Mouse (Mus musculus) Patski (cell line): Measurements from ENCODE around the gene Rab8b. TPM values are rescaled to one million over a fixed set of nuclear protein-coding genes. Genes with fewer than 3 reads are reported as not detected.
"Not testable (repeated sequence)": the region's sequence is repeated elsewhere in the genome, so short reads cannot be mapped to it uniquely, and the experiment has no call there.

Source experiments
- ATAC-seq: fragments of 100-300 bp; one replicate; pipeline ENCODE4 v1.8.0; 2021
- CTCF ChIA-PET: fragments of 350-600 bp; sonication (Branson Sonifier 250); formaldehyde crosslinking; loops from one replicate; lab custom pipeline; 2022; ENCODE audit warnings: inconsistent platforms; lab: Charles Lee
- POLR2A ChIA-PET: fragments of 350-600 bp; sonication (Branson Sonifier 250); formaldehyde crosslinking; loops from one replicate; lab custom pipeline; 2022; ENCODE audit warnings: antibody characterized with exemption, inconsistent platforms; lab: Charles Lee
- DNase-seq: peaks from one replicate; pipeline ENCODE4 v3.0.0-alpha.2; 2011; ENCODE audit warnings: low read depth, low spot score
- H3K27me3 ChIP-seq: fragments of 371-371 bp; one replicate; pipeline ENCODE4 v1.5.1; 2021
- CTCF ChIP-seq: fragments of 100-300 bp; IDR thresholded peaks from one replicate; pipeline ENCODE4 v1.5.1; 2021
- in situ Hi-C: fragments of 300-500 bp; cut with MboI; formaldehyde crosslinking; loops from 3 replicates; pipeline ENCODE4 v1.11.1; 2018; ENCODE audit warnings: low pct_unique_long_range_greater_than_20kb, mixed read lengths
- polyA plus RNA-seq: library from polyadenylated mRNA; unstranded; gene quantifications from one replicate; pipeline ENCODE4 v1.2.3, GENCODE M21; 2021

Gene Rab8b
- polyA plus RNA-seq, 1 experiment from 2014 or later, result 21.8 TPM

GRCm38 (mm10) chr9:66879486-66879885 lies 40.0 kb downstream of the Rab8b start:
- no peaks in the 10 kb centered on the region for H3K27me3 ChIP-seq
- ChIA-PET CTCF (interaction anchor here (1.6 kb wide), 1 partner anchor 21 kb away, joined by 3 read pairs; no protein-coding TSS in a partner anchor), POLR2A (no interaction called here)
- ATAC-seq, result no peak
- in situ Hi-C loops, result no loop called here
- no peak for DNase-seq
- TF ChIP-seq CTCF, result no peak

GRCm38 (mm10) chr9:66878899-66879298 lies 40.6 kb downstream of the Rab8b start:
- in situ Hi-C loops, result no loop called here
- CTCF ChIA-PET, result interaction anchor here (1.6 kb wide), 1 partner anchor 21 kb away, joined by 3 read pairs; no protein-coding TSS in a partner anchor
- POLR2A ChIA-PET, result no interaction called here
- TF ChIP-seq CTCF, result no peak
- H3K27me3 ChIP-seq, result no peaks in the 10 kb centered on the region
- DNase-seq (no peak), ATAC-seq (no peak)

GRCm38 (mm10) chr9:66876577-66876976 lies 42.9 kb downstream of the Rab8b start:
- ChIA-PET CTCF (interaction anchor here (2.2 kb wide), 1 partner anchor 8 kb away, joined by 7 read pairs; no protein-coding TSS in a partner anchor), POLR2A (no interaction called here)
- in situ Hi-C loops, result no loop called here
- no peaks in the 10 kb centered on the region for H3K27me3 ChIP-seq
- no peak for DNase-seq
- ATAC-seq, result no peak
- TF ChIP-seq CTCF, result no peak

GRCm38 (mm10) chr9:66874297-66874696 lies 45.2 kb downstream of the Rab8b start:
- H3K27me3 ChIP-seq, result no peaks in the 10 kb centered on the region
- no peak for TF ChIP-seq CTCF
- CTCF ChIA-PET, result no interaction called here
- DNase-seq (no peak), ATAC-seq (no peak)
- POLR2A ChIA-PET, result no interaction called here
- in situ Hi-C loops, result no loop called here

DNA sequence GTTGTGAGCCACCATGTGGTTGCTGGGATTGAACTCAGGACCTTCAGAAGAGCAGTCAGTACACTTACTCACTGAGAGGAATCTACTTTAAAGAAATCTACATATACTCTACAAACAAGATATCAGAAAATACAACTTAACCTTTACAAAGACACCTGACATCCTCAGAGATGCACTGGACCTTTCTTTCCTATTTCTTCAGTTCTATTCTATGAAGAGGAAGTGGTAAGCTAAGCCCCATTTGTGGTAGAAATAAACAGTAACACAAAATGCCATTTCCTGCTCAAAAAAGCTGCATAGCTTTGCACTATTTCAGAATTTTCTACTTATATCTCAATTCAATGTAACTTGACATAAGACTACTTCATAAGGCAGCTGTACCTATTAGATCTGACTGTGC lies 46.0 kb downstream of the Rab8b start:
- in situ Hi-C loops, result no loop called here
- DNase-seq (no peak), ATAC-seq (no peak)
- no peak for TF ChIP-seq CTCF
- no peaks in the 10 kb centered on the region for H3K27me3 ChIP-seq
- POLR2A ChIA-PET, result no interaction called here
- CTCF ChIA-PET, result no interaction called here

DNA sequence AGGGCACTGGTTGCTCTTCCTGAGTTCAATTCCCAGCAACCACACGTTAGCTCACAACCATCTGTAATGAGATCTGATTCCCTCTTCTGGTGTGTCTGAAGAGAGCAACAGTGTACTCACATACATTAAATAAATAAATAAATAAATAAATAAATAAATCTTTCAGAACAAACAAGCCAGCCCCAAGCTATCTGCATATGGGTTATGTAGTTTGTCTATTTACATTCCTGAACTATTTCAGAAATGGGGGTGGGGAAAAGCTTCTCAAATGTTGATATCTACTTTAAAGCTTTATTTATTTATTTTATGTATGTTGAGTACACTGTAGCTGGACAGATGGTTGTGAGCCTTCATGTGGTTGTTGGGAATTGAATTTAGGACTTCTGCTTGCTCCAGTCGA lies 46.5 kb downstream of the Rab8b start:
- H3K27me3 ChIP-seq, DNase-seq, POLR2A ChIA-PET, ATAC-seq, CTCF ChIA-PET, in situ Hi-C loops: not testable (repeated sequence)

- ChIA-PET POLR2A (no interaction called here), CTCF (no interaction called here)
- TF ChIP-seq CTCF, result no peak
- H3K27me3 ChIP-seq, result no peaks in the 10 kb centered on the region
- in situ Hi-C loops, result no loop called here
- ATAC-seq, result no peak
- no peak for DNase-seq
These were observed 47.3 kb downstream of the Rab8b start for GRCm38 (mm10) chr9:66872015-66872727.

DNA sequence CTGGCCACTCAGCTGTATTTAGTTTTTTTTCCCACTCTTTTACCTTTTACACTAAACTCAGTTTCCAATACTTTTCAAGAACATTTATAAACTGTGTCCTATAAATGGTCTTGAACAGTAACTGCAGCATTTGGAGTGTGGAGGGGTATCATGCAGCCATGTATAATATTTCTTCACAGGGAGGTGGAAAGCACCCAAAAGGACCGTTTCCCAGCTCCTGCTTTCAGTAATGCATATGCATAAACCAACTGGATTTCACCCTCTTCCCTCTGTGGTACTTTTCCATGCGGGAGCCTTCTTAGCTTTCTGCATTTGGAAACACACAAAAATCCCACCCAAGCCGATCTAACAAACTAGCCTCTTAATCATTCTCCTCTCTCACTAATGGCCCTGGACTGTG lies 54.8 kb downstream of the Rab8b start:
- TF ChIP-seq CTCF, result no peak
- ATAC-seq, result no peak
- in situ Hi-C loops, result no loop called here
- DNase-seq, result no peak
- no peaks in the 10 kb centered on the region for H3K27me3 ChIP-seq
- ChIA-PET CTCF (interaction anchor here (1.4 kb wide), 1 partner anchor 10 kb away, joined by 7 read pairs; no protein-coding TSS in a partner anchor), POLR2A (no interaction called here)

DNA sequence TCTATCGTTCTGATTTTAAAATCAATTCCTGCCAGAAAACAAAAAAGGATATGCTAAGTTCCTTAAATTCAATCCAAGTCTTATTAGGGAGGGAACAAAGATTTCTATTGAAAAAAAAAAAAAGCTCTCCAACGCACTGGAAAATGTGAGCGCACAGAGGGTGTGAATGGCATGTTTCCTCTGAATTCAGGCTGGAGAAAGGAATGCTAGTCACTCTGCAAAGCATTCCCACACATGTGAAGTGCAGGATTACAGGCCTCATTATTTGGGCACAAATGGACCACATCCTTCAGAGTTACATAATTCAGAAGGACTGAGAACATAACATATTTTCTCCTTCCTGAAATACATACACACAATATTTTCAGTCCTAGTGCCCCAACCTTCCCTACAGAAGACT lies 56.0 kb downstream of the Rab8b start:
- in situ Hi-C loops, result no loop called here
- DNase-seq (no peak), ATAC-seq (no peak)
- POLR2A ChIA-PET, result no interaction called here
- CTCF ChIA-PET, result interaction anchor here (1.4 kb wide), 1 partner anchor 8 kb away, joined by 7 read pairs; no protein-coding TSS in a partner anchor
- no peak for TF ChIP-seq CTCF
- no peaks in the 10 kb centered on the region for H3K27me3 ChIP-seq

DNA sequence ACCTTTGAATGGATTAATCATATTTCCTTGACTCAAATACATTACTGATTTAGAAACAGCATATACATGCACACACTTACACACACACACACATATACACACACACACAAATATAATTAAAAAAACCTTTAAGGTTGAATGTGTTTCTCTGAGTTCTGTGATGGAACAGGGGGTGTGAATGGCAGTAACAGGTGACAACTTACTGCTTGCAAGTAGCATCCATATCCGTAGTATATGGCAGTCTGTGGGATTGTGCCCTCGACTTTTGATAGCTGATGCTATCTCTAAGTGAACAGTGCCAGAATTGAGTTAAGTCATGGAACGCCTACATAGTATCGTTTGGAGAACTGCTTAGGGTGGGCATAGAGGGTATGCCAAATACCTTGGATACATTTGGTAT lies 57.3 kb downstream of the Rab8b start:
- TF ChIP-seq CTCF, result no peak
- ATAC-seq, result no peak
- in situ Hi-C loops, result no loop called here
- no peaks in the 10 kb centered on the region for H3K27me3 ChIP-seq
- ChIA-PET CTCF (no interaction called here), POLR2A (no interaction called here)
- DNase-seq, result no peak

DNA sequence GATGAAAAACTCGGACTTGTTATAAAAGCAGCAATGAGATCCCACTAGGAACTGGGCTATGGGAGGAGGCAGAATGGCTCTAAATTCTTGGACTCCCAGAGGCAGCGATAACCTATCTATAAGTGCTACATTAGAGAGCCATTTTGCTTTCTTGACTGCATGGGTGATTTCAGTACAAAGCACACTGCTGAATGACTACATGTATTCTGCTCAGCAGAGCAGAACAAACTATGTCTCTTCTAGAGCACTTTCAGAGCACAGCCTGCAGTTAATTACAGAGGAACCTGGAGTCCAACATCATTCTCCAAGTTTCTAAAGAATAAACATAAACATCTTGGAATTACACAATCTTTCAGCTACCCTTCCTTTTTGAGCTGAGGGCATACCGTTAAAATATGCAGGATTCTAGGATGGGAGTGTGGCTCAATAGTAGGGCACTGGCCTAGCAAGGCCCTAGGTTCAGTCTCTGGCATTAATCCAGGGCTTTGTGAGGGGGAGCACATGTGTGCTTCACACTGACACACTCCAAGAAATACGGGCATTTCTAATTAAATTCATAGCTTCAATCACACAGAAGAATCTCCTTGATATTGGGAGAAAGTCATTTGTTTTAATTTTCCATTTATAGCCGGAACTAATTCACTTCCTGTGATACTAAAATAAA lies 58.3 kb downstream of the Rab8b start:
- POLR2A ChIA-PET, result no interaction called here
- DNase-seq (no peak), ATAC-seq (no peak)
- in situ Hi-C loops, result no loop called here
- TF ChIP-seq CTCF, result no peak
- CTCF ChIA-PET, result no interaction called here
- H3K27me3 ChIP-seq, result no peaks in the 10 kb centered on the region
